Mouse (Mus musculus) cerebral cortex, adult 2 months (tissue): ENCODE measurements around the gene Rpl11.

Experiments
- WGBS: fragments of 180-500 bp; shearing (Covaris S2); methylation state at CpG from one replicate; pipeline ENCODE4 v1.1.7; 2018; 5-methylcytosine and 5-hydroxymethylcytosine counted together

Rpl11 gene

DNA sequence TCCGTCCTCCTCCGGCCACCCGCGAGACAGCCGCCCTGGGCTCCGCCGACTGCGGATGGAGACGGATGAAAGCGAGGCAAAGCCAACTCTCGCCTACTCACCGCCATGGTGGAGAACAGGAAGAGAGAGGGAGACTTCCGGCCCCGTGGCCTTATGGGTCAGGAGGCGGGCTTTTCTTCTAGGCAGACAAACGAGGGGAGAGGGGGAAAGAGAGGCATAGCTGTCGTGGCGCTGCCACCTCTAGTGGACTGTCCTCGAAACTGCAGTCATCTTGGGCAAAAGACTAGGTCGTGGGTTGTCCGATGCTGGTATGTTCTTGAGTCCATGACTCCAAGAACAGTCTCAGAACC is at the start of gene Rpl11:
Rpl11 (minus strand) TSS at position 182 of the 350 bp plus-strand sequence.
- 0% methylated on average over 21 of the region's 21 CpGs for WGBS

DNA sequence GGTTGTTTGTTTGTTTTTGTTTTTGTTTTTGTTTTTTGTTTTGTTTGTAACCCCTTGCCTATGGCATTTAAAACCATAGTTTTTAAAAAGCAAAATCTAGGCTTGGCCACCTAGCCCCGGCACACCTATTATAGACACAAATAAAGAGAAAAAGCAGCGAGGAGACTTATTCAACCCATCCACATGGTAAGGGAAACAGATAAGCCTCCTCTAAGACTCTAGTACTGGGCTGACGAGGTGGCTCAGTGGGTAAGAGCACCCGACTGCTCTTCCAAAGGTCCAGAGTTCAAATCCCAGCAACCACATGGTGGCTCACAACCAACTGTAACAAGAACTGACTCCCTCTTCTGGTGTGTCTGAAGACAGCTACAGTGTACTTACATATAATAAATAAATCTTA is 48.5 kb upstream of the Rpl11 start:
- WGBS = 86% methylated on average over 4 of the region's 4 CpGs

- 76% methylated on average over 12 of the region's 12 CpGs for WGBS
Measured at GRCm38 (mm10) chr4:136100396-136101070, 47.3 kb upstream of the Rpl11 start.

- 96% methylated on average over 3 of the region's 3 CpGs for WGBS
Measured at GRCm38 (mm10) chr4:136098446-136098845, 45.2 kb upstream of the Rpl11 start.

GRCm38 (mm10) chr4:136096446-136097113 is 43.4 kb upstream of the Rpl11 start:
- 82% methylated on average over 11 of the region's 11 CpGs for WGBS

- WGBS = 85% methylated on average over 9 of the region's 9 CpGs
Measured at GRCm38 (mm10) chr4:136095490-136096105, 42.4 kb upstream of the Rpl11 start.

DNA sequence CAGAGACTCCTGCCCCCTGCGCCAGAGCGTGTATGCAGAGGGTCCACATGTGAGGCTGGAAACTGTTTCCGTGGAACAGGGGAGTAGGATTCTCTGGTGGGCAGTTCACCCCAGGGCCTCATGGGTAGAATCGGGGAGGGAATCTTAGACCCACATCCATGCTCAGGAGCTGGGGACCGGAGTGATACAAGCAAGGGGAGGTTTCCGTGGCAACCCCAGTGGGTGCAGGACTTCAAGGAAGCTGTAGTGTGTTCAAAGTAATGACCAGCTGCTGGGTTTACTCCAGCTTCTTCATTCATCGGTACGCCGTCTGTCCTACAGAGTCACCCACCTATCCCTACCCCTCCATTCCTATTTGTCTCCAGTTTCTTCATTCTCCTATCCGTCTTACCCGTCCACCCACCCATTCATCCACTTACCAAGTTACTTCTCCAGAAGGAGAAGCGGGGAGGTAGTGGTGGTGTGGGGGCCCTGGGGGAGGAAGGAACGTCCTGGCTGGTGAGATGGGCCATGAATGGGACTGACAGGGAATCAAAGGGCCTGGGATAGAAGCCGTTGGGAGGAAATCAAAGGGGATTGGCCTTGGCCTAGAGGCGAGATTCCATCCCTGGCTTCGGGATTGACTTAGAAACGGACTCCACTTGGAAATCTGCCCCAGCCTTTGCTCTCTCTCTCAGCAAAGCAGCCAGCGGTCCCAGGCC is 41.4 kb upstream of the Rpl11 start:
- 60% methylated on average over 18 of the region's 18 CpGs for WGBS

- 91% methylated on average over 7 of the region's 7 CpGs for WGBS
Measured at GRCm38 (mm10) chr4:136092498-136092897, 39.3 kb upstream of the Rpl11 start.

DNA sequence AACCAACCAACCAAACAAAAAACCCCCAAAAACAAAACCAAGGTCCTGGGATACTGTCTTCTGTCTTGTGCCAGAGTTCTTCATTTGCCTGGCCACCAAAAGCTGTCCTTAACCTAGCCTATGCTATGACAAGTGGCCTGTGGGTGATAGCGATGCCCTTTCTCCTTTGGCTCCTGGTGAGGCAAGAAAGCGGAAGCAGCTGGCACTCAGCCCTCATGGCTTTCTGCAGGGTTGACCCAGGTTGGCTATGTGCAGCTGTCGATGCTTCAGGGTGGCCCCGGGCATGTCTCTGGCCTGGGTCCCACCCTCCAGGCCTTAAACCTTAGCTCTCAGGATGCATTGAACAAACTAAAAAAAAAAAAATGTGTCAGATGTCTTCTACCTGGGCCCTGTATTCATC is 38.1 kb upstream of the Rpl11 start:
- 90% methylated on average over 4 of the region's 4 CpGs for WGBS

- WGBS = 79% methylated on average over 11 of the region's 11 CpGs
Measured at GRCm38 (mm10) chr4:136089748-136090583, 36.7 kb upstream of the Rpl11 start.

- WGBS = 66% methylated on average over 16 of the region's 16 CpGs
Measured at GRCm38 (mm10) chr4:136088971-136089747, 35.9 kb upstream of the Rpl11 start.

- WGBS = 81% methylated on average over 5 of the region's 5 CpGs
Measured at GRCm38 (mm10) chr4:136088364-136088763, 35.1 kb upstream of the Rpl11 start.

GRCm38 (mm10) chr4:136087261-136087660 is 34.0 kb upstream of the Rpl11 start:
- 97% methylated on average over 5 of the region's 5 CpGs for WGBS

- 94% methylated on average over 11 of the region's 11 CpGs for WGBS
Measured at GRCm38 (mm10) chr4:136084840-136085239, 31.6 kb upstream of the Rpl11 start.

DNA sequence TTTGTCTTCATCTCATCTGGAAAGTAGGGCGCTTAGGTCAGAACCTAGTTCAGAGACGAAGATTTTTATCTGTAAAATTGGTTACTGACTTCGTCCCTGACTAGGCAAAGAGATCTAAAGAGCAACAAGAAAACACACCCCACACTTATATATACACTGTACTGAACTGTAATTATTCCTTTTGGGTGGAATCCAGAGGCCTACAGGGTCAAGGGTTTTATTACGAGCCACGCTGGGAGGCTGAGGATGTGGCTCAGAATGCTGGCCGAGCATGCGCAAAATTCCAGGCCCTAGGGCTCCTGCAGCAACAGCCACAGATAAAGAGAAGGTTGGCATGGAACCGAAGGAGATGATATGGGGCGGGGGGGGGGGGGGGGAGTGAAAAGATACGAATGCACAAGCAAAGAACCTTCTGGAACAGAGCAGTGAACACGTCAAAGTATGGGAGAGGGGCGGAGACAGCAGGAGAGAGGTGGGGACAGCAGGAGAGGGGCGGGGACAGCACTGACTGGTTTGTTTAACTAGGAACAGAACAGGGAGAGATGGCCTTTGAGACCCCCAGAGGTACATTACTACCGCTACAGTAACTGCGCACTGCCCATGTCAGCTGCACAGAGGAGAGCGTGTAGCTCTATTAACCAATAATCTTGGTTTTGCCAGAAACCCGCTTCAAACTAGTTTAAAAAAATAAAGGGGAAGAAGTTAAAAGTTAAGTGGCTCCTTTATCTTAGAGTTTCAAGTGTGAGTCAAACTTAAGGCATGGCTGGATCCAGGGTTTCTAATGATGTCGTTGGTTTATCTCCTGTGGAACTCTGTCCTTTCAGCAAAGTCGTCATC is 30.3 kb upstream of the Rpl11 start:
- 88% methylated on average over 19 of the region's 19 CpGs for WGBS

DNA sequence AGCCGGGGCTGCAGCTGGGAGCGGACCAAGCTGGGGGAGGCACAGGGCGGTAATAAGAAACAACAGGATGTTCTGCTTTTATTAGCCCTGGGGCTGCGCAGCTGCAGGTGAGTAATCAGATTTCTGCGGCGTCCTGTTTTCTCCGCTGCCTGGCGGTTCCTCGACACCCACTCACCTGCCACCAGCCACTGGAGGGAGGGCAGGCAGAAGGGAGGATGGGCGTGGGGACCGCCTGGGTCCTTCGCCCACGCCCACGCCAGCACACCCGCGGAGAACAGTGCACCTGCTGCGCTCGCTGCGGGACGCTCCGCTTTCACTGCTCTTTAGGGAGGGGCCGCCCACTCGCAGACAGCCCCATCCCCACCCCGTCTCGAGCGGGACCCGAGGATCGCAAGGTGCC is 28.5 kb upstream of the Rpl11 start:
- WGBS = 4% methylated on average over 28 of the region's 28 CpGs

DNA sequence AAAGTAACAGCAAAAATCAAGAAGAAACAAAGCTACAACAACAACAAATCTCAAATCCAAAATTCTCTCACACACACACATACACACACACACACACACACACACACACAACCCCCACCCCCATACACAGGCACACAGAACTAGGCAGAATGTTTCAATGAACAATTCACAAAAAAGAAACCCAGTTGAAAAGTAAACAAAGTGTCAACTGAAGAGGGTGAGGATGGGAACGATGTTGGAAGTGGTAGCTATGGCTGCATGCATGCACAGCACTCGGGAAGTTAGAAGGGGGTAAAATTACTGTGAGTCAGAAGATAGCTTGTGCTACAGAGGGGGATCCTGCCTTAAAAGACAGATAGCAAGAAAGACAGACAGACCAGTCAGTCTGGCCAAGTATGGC is 25.4 kb upstream of the Rpl11 start:
- 77% methylated on average over 2 of the region's 2 CpGs for WGBS

- WGBS = 76% methylated on average over 15 of the region's 15 CpGs
Measured at GRCm38 (mm10) chr4:136076776-136077538, 23.7 kb upstream of the Rpl11 start.

DNA sequence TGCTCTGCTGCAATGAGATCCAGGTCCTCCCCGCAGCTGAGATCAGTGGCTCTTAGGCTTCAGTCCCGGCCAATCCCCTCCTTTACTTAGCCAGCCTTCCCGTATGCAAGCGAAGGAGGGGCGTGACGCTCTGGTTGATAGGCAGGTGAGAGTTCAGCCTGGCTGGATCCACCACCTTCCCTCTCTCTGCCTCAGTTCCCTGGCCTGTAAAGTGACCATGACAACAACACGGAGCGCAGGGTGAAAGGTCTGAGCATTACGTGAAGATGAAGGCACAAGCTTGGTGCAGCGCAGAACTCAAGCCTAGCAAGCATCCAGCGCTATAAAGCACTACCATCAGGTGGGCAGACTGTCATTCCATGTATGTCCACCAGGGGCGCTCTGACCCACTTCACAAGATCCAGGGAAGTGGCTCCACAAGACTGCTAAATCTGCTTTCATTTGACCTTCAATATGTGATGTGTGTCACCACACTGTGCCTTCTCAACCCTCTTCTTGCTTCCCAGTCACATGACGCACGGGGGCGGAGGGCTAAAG is 18.0 kb upstream of the Rpl11 start:
- WGBS = 6% methylated on average over 15 of the region's 15 CpGs
